Mouse (Mus musculus) bone marrow macrophage, adult 2 months (primary cell): ENCODE measurements at regions not wholly inside any gene's neighbourhood (a gene's known extent, or its start where the extent isn't known, plus 50 kb on each side); places are given as distances from the start of the nearest gene placed in this dataset.

Experiments
- CTCF ChIP-seq: IDR thresholded peaks from 2 replicates; pipeline ENCODE4 v1.5.1; 2012; ENCODE audit warnings: low read depth, mild to moderate bottlenecking, low read length, moderate library complexity
- POLR2A ChIP-seq: IDR thresholded peaks from 2 replicates; pipeline ENCODE4 v1.6.1; 2012; ENCODE audit warnings: mild to moderate bottlenecking, low read depth, low read length, borderline replicate concordance

DNA sequence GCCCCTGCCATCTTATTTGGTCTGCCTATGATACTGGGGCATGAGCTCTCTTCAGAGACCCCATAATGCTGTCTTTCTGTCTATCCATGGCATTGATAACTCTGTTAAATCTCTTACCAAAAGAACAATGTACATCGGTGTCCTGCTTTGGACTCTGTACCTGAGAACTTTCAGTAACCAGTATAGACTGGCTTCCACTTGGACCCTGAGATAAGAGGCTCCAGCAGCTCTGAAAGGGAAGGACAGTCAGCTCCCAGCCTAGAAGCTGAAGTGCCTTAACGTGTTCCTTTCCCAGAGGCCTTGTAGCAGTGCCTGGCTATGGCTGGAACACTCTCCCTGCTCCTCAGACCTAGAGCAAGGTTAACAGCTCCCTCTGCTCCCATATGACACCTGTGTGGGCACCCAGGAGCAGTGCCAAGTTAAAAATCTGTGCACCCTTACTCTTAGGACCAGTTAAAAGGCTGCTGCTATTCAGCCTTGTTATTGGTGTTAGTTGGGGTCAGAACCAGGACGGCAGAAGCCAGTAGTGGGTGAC, 343.8 kb upstream of the Hs6st1 start:
- no peak for TF ChIP-seq POLR2A
- no peak for TF ChIP-seq CTCF
